ENCODE assay signal across 16 mouse cellular contexts in the genomic region with DNA sequence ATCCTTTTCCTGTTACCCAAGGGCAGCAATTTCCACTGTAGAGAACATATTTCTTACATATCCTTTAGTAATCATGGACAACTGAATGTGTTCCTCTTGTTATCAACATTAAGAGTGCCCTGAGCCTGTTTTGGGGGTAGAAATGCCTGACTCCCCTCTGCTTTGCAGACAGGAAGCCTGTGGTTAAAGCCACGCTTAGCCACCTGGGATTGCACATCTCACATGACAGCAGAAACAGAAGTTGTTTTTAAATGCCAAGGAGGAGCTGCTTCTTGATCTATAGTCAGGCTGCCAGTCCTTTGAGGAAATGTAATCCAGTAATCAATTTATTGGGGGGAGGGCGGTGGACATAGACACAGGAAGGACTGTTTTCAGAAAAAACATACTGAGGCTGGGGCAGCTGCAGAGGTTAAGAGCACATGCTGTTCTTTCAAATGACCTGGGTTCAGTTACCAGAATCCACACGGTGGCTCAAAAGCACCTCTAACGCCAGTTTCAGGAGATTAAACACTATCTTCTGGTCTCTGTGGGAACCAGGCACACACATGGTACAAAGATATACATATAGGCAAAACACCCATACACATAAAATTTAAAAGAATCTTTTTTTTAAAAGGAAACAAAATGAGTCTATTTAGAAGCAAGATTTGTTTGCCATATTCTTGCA. TPM values are rescaled to one million over a fixed set of nuclear protein-coding genes. Genes with fewer than 3 reads are reported as not detected.
DNase-seq lines count a peak whose midpoint lies in the region; ATAC-seq lines count a peak whose summit lies in the region.
"Had no signal": no experiment of that assay in that cellular context is flagged by ENCODE, and none has a peak within 500 bp of the region (broad histone marks: within the 10 kb centered on the region; RNA-seq: fewer than 3 reads in every experiment).

No protein-coding gene starts in this region.

- H3K36me3 ChIP-seq in liver, embryonic 11.5 days (ENCODE audit: control insufficient read depth, insufficient read depth, low read length) = no peaks in the 10 kb centered on the region
- H3K36me3 ChIP-seq in heart, embryonic 10.5 days = no peaks in the 10 kb centered on the region
- no peaks in the 10 kb centered on the region for H3K36me3 ChIP-seq in forebrain, embryonic 11.5 days (ENCODE audit: control insufficient read depth, insufficient read depth, low read length)
- H3K36me3 ChIP-seq: neural tube, embryonic 13.5 days had no signal

- DNase-seq in liver, embryonic 11.5 days (ENCODE audit: low spot score) = no peak
- no peak for DNase-seq in liver
- peak; percentile 3 for DNase-seq in embryo, embryonic 11 days
- DNase-seq in thymus, postnatal 25 days = peak; percentile 75
- DNase-seq in adipocyte (ENCODE audit: low spot score) = no peak
- no peak for DNase-seq in heart, embryonic 10.5 days (ENCODE audit: low spot score)
- DNase-seq in forebrain, embryonic 11.5 days (ENCODE audit: low spot score) = no peak
- DNase-seq: cerebellum, adult 9-10 months; gastrocnemius, postnatal 14 days; kidney, postnatal 10 days; lung, postnatal 14 days had no signal

- H3K27me3 ChIP-seq in liver, embryonic 11.5 days (replicated peaks; ENCODE audit: control insufficient read depth, insufficient read depth, low read length) = no peaks in the 10 kb centered on the region
- no peaks in the 10 kb centered on the region for H3K27me3 ChIP-seq in heart, embryonic 10.5 days (ENCODE audit: insufficient read depth, poor library complexity, severe bottlenecking)
- no peaks in the 10 kb centered on the region for H3K27me3 ChIP-seq in forebrain, embryonic 11.5 days (ENCODE audit: control insufficient read depth, insufficient read depth, low read length)
- H3K27me3 ChIP-seq: neural tube, embryonic 13.5 days had no signal

- no peak overlapping the region for H3K4me3 ChIP-seq in liver, embryonic 11.5 days (ENCODE audit: low read depth, low read length)
- no peak overlapping the region for H3K4me3 ChIP-seq in heart, embryonic 10.5 days
- no peak overlapping the region for H3K4me3 ChIP-seq in forebrain, embryonic 11.5 days (ENCODE audit: low read depth, low read length)
- H3K4me3 ChIP-seq: neural tube, embryonic 13.5 days had no signal

- ATAC-seq in liver, embryonic 11.5 days (replicated peaks; ENCODE audit: low FRiP score) = peak; percentile 52
- ATAC-seq in megakaryocyte-erythroid progenitor cell, adult 5-6 weeks (replicated peaks; ENCODE audit: low FRiP score, low TSS enrichment, poor library complexity, severe bottlenecking) = peak; percentile 52
- ATAC-seq in forebrain, embryonic 11.5 days (replicated peaks; ENCODE audit: low FRiP score) = no peak

- H3K9me3 ChIP-seq in liver, embryonic 11.5 days (ENCODE audit: control insufficient read depth, low read length) = no peaks in the 10 kb centered on the region
- no peaks in the 10 kb centered on the region for H3K9me3 ChIP-seq in heart, embryonic 10.5 days
- H3K9me3 ChIP-seq in forebrain, embryonic 11.5 days (ENCODE audit: control insufficient read depth, low read length) = no peaks in the 10 kb centered on the region
- H3K9me3 ChIP-seq: neural tube, embryonic 13.5 days had no signal

- H3K27ac ChIP-seq in liver, embryonic 11.5 days (ENCODE audit: low read depth, low read length) = no peak overlapping the region; the same call in 1 of the 2 replicates
- H3K27ac ChIP-seq in heart, embryonic 10.5 days = no peak overlapping the region
- no peak overlapping the region for H3K27ac ChIP-seq in forebrain, embryonic 11.5 days (ENCODE audit: low read depth, low read length)
- H3K27ac ChIP-seq: neural tube, embryonic 13.5 days had no signal

- peaks cover 23% of the 10 kb centered on the region for H3K4me1 ChIP-seq in liver, embryonic 11.5 days (replicated peaks; ENCODE audit: control insufficient read depth, insufficient read depth, low read length)
- no peaks in the 10 kb centered on the region for H3K4me1 ChIP-seq in heart, embryonic 10.5 days
- no peaks in the 10 kb centered on the region for H3K4me1 ChIP-seq in forebrain, embryonic 11.5 days (replicated peaks; ENCODE audit: control insufficient read depth, insufficient read depth, low read length)
- H3K4me1 ChIP-seq: neural tube, embryonic 13.5 days had no signal

- no peak overlapping the region; the same call in 1 of the 2 replicates for H3K4me2 ChIP-seq in liver, embryonic 11.5 days
- H3K4me2 ChIP-seq in forebrain, embryonic 11.5 days (ENCODE audit: low read depth, low read length, severe bottlenecking) = no peak overlapping the region
- H3K4me2 ChIP-seq: neural tube, embryonic 13.5 days had no signal

- 40% methylated on average over 4 of the region's 4 CpGs for WGBS in liver, embryonic 11.5 days
- 48% methylated on average over 4 of the region's 4 CpGs for WGBS in heart, embryonic 10.5 days
- WGBS in forebrain, embryonic 11.5 days = 67% methylated on average over 4 of the region's 4 CpGs

- H3K9ac ChIP-seq in liver, embryonic 11.5 days (ENCODE audit: low read depth, low read length) = no peak overlapping the region
- no peak overlapping the region for H3K9ac ChIP-seq in forebrain, embryonic 11.5 days (ENCODE audit: low read length)
- H3K9ac ChIP-seq: neural tube, embryonic 13.5 days had no signal

RNA-seq across cellular contexts. Expression of gene 4930512M02Rik, which starts 58.0 kb away (rescaled TPM):
- polyA plus RNA-seq in liver, embryonic 11.5 days (2014; fragmentation: Nextera tagmentation; extraction: Ambion mirVana) = not detected in 2 replicates
- total RNA-seq in megakaryocyte-erythroid progenitor cell, adult 5-6 weeks (2014; fragmentation: Nextera tagmentation) = not detected in 2 replicates
- not detected in 2 replicates for total RNA-seq in megakaryocyte-erythroid progenitor cell, adult 5-6 weeks (2017)
- not detected in 2 replicates for polyA plus RNA-seq in heart, embryonic 10.5 days (2016; fragmentation: Nextera tagmentation; extraction: Ambion mirVana)
- polyA plus RNA-seq in forebrain, embryonic 11.5 days (2014; fragmentation: Nextera tagmentation; extraction: Ambion mirVana) = not detected in 2 replicates
- total RNA-seq: gastrocnemius, postnatal 14 days; heart, postnatal 25 days; left cerebral cortex, postnatal 10 days had no signal
- polyA plus RNA-seq: neural tube, embryonic 13.5 days; small intestine, adult 2 months had no signal

Comparison
In these comparisons a context has a peak if more than half of its experiments do, and no peak if none do; other contexts are left out.
1. DNase-seq: peak in embryo, embryonic 11 days (single experiment) and thymus, postnatal 25 days (single experiment); none in liver, embryonic 11.5 days (single experiment), liver (single experiment), adipocyte (single experiment), heart, embryonic 10.5 days (single experiment) and forebrain, embryonic 11.5 days (single experiment).